Mouse (Mus musculus): ENCODE measurements around the gene Aaed1. TPM values are rescaled to one million over a fixed set of nuclear protein-coding genes. Genes with fewer than 3 reads are reported as not detected.

Aaed1 gene
- polyA plus RNA-seq, 1 experiment from 2014 or later = 41.3 TPM

DNA sequence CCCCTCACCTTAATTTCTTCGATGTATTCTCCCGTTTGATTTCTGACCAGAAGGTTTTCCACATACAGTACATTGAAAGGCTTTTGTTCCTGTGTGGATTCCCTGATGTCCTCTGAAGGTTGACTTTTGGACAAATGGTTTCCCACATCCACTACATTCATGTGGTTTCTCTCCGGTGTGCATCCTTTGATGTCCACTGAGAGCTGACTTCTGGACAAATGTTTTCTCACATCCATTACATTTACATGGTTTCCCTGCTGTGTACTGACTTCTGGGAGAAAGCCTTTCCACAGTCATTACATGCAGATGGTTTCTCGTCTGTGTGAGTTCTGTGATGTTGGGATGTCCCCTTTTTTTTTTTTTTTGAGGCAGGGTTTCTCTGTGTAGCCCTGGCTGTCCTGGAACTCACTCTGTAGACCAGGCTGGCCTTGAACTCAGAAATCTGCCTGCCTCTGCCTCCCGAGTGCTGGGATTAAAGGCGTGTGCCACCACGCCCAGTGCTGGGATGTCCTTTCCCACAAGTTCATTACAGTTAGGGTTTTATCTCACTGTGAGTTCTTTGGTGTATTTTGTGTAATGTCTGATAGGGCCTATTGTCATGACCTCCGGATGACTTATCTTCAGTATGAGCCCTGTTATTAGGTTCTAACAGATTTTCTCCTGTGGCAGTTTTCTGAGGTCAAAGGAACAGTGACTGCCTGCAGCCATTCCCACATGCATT lies 10.2 kb upstream of the Aaed1 start:
- Histone ChIP-seq H3K9ac (no peak overlapping the region), H3K9me3 (no peaks in the 10 kb centered on the region), H3K4me1 (replicated peaks) (no peaks in the 10 kb centered on the region), H3K36me3 (no peaks in the 10 kb centered on the region), H3K4me2 (replicated peaks) (no peak overlapping the region), H3K27ac (no peak overlapping the region), H3K27me3 (replicated peaks) (no peaks in the 10 kb centered on the region), H3K4me3 (replicated peaks) (no peak overlapping the region)
- no peak for ATAC-seq
- WGBS = 84% methylated on average over 8 of the region's 8 CpGs

DNA sequence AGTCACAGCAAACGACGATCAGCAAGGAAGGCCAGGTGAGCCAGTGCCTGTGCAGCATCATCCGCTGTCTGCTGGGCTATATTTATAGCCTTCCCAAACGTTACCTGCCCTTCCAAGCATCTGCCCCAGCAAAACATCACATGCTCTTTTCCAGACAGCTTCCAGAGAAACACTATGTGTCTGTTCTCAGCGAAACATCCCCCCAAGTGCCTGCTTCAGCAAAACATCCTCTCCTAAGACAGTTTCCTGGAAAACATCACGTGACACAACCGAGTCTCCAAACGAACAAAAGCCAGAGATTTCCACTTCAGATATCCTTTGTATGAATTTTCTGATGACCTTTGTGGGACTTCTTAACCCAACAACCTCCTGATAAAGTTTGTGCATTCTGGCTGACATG lies 7.8 kb upstream of the Aaed1 start:
- Histone ChIP-seq H3K9ac (no peak overlapping the region), H3K4me1 (replicated peaks) (no peaks in the 10 kb centered on the region), H3K9me3 (no peaks in the 10 kb centered on the region), H3K27ac (no peak overlapping the region), H3K4me3 (replicated peaks) (no peak overlapping the region), H3K4me2 (replicated peaks) (no peak overlapping the region), H3K36me3 (no peaks in the 10 kb centered on the region), H3K27me3 (replicated peaks) (no peaks in the 10 kb centered on the region)
- no peak for ATAC-seq
- whole genome bisulfite sequencing = 44% methylated on average over 8 of the region's 8 CpGs

DNA sequence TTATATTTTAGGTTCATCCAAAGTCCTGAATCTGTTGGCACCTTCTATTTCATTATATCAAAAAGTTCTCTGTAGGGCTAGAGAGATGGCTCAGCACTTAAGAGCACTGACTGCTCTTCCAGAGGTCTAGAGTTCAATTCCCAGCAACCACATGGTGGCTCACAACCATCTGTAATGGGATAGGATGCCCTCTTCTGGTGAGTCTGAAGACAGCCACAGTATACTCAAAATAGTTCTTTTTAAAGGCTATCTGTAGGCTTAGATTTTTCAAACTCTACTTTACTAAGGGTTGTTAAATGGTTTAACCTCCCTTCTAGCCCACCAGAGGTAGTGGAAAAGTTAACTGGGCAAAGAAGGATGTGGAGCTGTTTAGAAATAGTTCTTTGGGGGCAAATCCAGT lies 7.3 kb upstream of the Aaed1 start:
- Histone ChIP-seq H3K4me2 (replicated peaks) (no peak overlapping the region), H3K36me3 (no peaks in the 10 kb centered on the region), H3K9ac (no peak overlapping the region), H3K27me3 (replicated peaks) (no peaks in the 10 kb centered on the region), H3K27ac (no peak overlapping the region), H3K9me3 (no peaks in the 10 kb centered on the region), H3K4me1 (replicated peaks) (no peaks in the 10 kb centered on the region), H3K4me3 (replicated peaks) (no peak overlapping the region)
- ATAC-seq = no peak

DNA sequence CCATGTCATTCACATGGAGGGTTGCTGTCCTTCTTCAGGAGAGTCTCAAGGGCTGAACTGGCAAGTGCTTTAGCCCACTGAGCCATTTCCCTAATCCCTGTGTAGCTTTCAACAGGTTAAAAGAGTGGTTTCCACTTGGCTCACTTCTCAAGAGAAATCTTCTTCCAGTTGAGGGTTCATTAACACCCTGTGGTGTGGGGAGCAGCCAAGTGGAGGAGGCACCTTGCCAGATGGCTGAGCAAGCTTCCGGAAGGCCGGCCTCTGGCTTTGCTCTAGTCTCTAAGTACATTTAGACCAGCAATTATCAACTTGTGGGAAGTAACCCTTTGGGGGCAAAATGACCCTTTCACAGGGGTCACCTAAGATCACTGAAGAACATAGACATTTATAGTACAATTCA lies 5.8 kb upstream of the Aaed1 start:
- Histone ChIP-seq H3K4me2 (replicated peaks) (no peak overlapping the region), H3K9me3 (no peaks in the 10 kb centered on the region), H3K27ac (no peak overlapping the region), H3K4me1 (replicated peaks) (no peaks in the 10 kb centered on the region), H3K4me3 (replicated peaks) (no peak overlapping the region), H3K27me3 (replicated peaks) (no peaks in the 10 kb centered on the region), H3K9ac (no peak overlapping the region), H3K36me3 (no peaks in the 10 kb centered on the region)
- ATAC-seq = no peak
- WGBS = 85% methylated on average over 2 of the region's 2 CpGs

DNA sequence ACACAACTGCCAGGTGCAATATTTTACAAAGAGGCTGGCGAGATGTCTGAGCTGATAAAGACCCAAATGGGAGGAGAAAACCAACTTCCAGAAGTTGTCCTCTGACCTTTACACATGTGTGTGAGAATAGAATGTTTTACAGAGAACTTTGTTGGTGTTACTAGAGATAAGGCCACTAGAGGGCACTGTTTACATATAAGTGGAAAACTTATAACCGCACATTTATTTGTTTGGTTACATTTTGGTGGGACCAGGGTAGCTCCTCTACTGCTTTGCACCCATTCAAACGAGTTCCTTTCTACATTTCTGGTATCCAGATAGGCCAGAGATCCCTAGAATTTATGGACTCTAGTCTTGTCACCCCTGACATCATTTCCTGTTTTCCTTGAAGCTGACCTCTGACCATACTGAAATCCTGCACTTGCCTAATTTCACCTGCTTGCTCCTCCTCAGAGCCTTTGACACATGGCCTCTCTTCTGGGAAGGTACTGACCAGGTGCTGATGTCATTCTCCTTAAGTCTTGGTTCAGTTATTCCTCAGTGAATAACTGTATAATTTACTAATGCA lies 3.1 kb upstream of the Aaed1 start:
- ATAC-seq = no peak
- Histone ChIP-seq H3K9me3 (no peaks in the 10 kb centered on the region), H3K4me1 (replicated peaks) (peaks cover 7% of the 10 kb centered on the region), H3K4me2 (replicated peaks) (no peak overlapping the region), H3K27ac (no peak overlapping the region), H3K36me3 (no peaks in the 10 kb centered on the region), H3K4me3 (replicated peaks) (no peak overlapping the region), H3K9ac (no peak overlapping the region), H3K27me3 (replicated peaks) (no peaks in the 10 kb centered on the region)
- 0% methylated on average over 3 of the region's 3 CpGs for WGBS

DNA sequence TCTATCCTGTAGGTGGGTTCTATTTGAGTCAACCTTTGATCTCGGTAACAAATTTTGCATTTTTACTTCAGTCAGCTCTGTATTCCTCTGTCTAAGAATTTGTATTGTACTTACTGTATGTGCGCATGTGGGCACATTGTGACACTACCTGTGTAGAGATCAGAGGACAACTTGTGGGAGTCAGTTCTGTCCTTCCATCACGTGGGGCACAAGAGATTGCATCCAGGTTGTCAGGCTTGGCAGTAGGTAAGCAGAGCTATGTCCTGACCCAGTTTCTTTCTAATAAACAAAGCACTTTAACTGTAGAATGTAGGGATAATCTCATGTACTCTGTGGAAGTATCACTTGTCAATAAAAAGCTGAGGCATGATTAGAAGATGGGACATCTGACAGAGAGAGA lies 1.5 kb upstream of the Aaed1 start:
- Histone ChIP-seq H3K9me3 (no peaks in the 10 kb centered on the region), H3K9ac (no peak overlapping the region), H3K27me3 (replicated peaks) (no peaks in the 10 kb centered on the region), H3K27ac (no peak overlapping the region), H3K4me3 (replicated peaks) (no peak overlapping the region), H3K4me2 (replicated peaks) (no peak overlapping the region), H3K36me3 (no peaks in the 10 kb centered on the region), H3K4me1 (replicated peaks) (peaks cover 18% of the 10 kb centered on the region)
- 66% methylated on average over 3 of the region's 3 CpGs for WGBS
- ATAC-seq = no peak

DNA sequence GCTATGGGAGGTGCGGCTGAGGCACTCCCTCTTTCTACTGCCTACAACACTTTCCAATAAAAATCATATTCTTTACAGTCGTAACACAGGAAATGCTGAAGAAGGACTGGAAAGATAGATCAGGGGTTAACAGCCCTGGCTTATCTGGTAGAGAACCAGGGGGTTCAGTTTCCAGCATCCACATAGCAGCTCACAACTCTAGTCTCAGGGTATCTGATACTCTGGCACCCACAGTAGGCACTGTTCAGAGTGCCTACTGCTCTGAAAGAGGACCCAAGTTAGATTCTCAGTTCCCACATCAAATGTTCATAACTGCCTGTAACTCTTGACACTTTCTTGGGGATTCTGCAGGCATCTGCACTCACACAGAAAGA lies 393 bp upstream of the Aaed1 start:
- Histone ChIP-seq H3K4me3 (replicated peaks) (peak overlapping the region; percentile 71), H3K27ac (no peak overlapping the region), H3K4me1 (replicated peaks) (peaks cover 18% of the 10 kb centered on the region), H3K4me2 (replicated peaks) (peak overlapping the region; percentile 62), H3K27me3 (replicated peaks) (no peaks in the 10 kb centered on the region), H3K9ac (no peak overlapping the region), H3K36me3 (no peaks in the 10 kb centered on the region), H3K9me3 (no peaks in the 10 kb centered on the region)
- no peak for ATAC-seq
- 0% methylated on average over 2 of the region's 2 CpGs for WGBS

DNA sequence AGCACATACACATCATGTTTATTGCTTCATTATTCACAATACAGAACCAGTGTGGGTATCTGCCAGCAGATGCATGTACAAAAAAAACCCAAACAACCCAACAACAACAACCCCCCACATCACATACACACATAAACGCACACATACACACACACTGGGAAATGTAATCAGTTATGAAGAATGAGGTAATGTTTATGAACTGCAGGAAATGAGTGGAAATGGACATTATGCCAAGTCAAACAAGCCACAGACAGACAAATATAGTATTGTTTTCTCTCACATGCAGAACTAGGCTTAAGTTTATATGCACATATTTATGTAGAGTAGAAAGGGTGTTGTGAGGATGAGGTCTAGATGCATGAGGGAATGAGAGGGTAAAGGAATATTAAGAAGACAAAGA lies 1.2 kb downstream of the Aaed1 start:
- peaks cover 7% of the 10 kb centered on the region for H3K36me3 ChIP-seq
- peaks cover 18% of the 10 kb centered on the region for H3K4me1 ChIP-seq (replicated peaks)
- H3K27ac ChIP-seq = peak overlapping the region; percentile 32; the same call in 1 of the 2 replicates
- H3K9me3 ChIP-seq = no peaks in the 10 kb centered on the region
- peak overlapping the region; percentile 62 for H3K4me2 ChIP-seq (replicated peaks)
- 35% methylated on average over 1 of the region's 1 CpGs for WGBS
- peak overlapping the region; percentile 71 for H3K4me3 ChIP-seq (replicated peaks)
- ATAC-seq = no peak
- no peak overlapping the region for H3K9ac ChIP-seq
- H3K27me3 ChIP-seq (replicated peaks) = no peaks in the 10 kb centered on the region

DNA sequence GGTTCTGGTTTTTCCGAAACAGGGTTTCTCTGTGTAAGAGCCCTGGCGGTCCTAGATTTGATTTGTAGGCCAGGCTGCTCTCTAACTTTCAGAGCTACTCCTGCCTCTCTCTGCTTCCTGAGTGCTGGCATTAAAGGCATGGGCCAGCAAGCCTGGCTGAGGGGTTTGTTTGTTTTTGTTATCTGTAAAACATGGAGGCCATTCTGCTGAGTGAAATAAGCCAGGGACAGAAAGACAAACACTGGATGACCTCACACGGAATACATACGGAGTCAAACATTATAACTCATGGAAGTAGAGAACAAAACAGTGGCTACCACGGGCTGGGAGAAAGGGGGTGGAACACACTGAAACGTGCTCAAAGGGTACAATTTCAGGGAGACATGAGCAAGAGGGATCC lies 1.9 kb downstream of the Aaed1 start:
- Histone ChIP-seq H3K36me3 (peaks cover 7% of the 10 kb centered on the region), H3K9me3 (no peaks in the 10 kb centered on the region), H3K27me3 (replicated peaks) (no peaks in the 10 kb centered on the region), H3K9ac (no peak overlapping the region), H3K27ac (0 out of 2 replicates have a peak overlapping the region, but pooled peaks have one; percentile 4), H3K4me3 (replicated peaks) (no peak overlapping the region), H3K4me1 (replicated peaks) (peaks cover 18% of the 10 kb centered on the region), H3K4me2 (replicated peaks) (peak overlapping the region; percentile 7; the same call in 1 of the 2 replicates)
- WGBS = 24% methylated on average over 6 of the region's 6 CpGs
- no peak for ATAC-seq

DNA sequence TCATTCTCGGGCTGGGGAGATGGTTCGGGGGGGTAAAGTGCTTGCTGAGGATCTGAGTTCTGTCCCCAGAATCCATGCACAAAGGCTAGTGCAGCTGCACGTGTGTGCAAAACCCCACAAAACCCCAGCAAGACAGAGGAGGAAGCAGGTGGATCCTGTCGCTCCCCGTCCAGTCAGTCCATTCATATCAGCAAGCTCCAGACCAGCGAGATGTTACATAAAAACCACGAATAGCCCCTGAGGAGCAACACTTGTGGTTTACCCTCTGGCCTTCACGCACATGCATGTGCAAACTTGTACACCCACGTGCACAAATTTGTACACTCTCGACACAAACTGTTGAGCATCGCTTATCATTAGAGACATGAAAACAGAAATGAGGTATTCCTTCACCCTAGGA lies 2.7 kb downstream of the Aaed1 start:
- peaks cover 7% of the 10 kb centered on the region for H3K36me3 ChIP-seq
- no peak overlapping the region for H3K27ac ChIP-seq
- no peak overlapping the region for H3K4me3 ChIP-seq (replicated peaks)
- no peak for ATAC-seq
- WGBS = 52% methylated on average over 11 of the region's 11 CpGs
- H3K9me3 ChIP-seq = no peaks in the 10 kb centered on the region
- H3K4me1 ChIP-seq (replicated peaks) = peaks cover 18% of the 10 kb centered on the region
- no peaks in the 10 kb centered on the region for H3K27me3 ChIP-seq (replicated peaks)
- no peak overlapping the region for H3K4me2 ChIP-seq (replicated peaks)
- no peak overlapping the region for H3K9ac ChIP-seq

DNA sequence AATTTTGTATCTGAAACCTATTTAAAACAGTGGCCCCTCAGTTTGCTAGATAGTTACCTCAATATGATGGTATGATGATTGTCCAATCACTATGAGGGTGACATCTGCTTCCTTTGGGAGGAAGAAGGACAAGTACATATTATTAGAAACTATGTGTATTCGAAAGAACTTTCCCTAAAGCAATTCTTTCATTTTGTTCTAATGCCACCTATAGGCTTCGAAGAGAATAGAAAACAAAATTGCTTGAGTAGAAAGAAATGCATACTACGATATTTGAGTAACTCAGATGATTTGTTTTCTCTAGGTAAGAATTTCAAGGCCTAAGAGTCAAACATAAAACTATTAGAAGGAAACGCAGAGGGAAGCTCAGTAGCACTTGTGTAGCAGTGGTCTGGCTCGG lies 3.5 kb downstream of the Aaed1 start:
- H3K4me1 ChIP-seq (replicated peaks) = peaks cover 18% of the 10 kb centered on the region
- 45% methylated on average over 5 of the region's 5 CpGs for WGBS
- no peak overlapping the region for H3K27ac ChIP-seq
- no peaks in the 10 kb centered on the region for H3K27me3 ChIP-seq (replicated peaks)
- H3K9me3 ChIP-seq = no peaks in the 10 kb centered on the region
- H3K36me3 ChIP-seq = peaks cover 7% of the 10 kb centered on the region
- no peak for ATAC-seq
- H3K4me3 ChIP-seq (replicated peaks) = no peak overlapping the region
- no peak overlapping the region for H3K4me2 ChIP-seq (replicated peaks)
- no peak overlapping the region for H3K9ac ChIP-seq

DNA sequence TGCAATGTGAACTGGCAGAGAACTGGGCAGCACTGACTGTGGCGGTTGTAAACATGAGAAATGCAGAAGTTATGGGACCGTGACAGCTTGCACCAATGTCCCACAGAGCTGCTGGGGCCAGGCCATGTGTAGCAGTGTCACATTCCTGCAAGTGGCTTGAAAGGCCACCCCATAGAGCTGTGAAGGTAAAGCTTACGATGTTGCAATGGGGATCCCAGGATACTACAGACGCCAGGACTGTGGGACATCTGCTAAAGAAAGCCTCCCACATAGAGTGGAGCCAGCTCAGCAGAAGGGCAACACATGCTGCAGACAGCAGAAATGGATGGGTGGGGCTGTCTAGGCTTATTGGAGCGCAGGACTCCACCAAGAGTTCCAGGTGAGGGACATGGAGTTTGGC lies 5.0 kb downstream of the Aaed1 start:
- peaks cover 18% of the 10 kb centered on the region for H3K4me1 ChIP-seq (replicated peaks)
- 90% methylated on average over 5 of the region's 5 CpGs for WGBS
- no peak overlapping the region for H3K4me3 ChIP-seq (replicated peaks)
- H3K9ac ChIP-seq = no peak overlapping the region
- H3K4me2 ChIP-seq (replicated peaks) = no peak overlapping the region
- no peak overlapping the region for H3K27ac ChIP-seq
- no peaks in the 10 kb centered on the region for H3K27me3 ChIP-seq (replicated peaks)
- peaks cover 7% of the 10 kb centered on the region for H3K36me3 ChIP-seq
- no peaks in the 10 kb centered on the region for H3K9me3 ChIP-seq
- no peak for ATAC-seq

DNA sequence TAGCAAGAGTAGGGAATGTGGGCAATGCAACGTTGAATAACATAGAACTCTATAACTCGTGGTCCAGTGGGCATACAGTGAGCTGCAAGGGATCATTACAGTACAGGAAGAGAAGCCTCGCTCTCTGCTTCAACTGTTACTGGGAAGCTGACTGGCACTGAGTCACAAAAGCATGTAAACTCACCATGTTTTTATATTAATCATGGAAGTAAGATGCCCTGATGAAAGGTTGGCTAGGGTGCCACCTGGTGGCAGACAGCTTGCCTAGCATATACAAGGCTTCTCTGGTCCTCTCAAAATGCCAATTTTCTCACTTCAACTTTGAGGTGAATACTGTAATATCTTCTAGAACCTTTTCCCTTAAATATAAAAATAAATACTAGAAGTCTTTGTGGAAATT lies 6.4 kb downstream of the Aaed1 start:
- no peak for ATAC-seq
- Histone ChIP-seq H3K27ac (no peak overlapping the region), H3K27me3 (replicated peaks) (no peaks in the 10 kb centered on the region), H3K4me1 (replicated peaks) (peaks cover 16% of the 10 kb centered on the region), H3K9me3 (no peaks in the 10 kb centered on the region), H3K4me2 (replicated peaks) (no peak overlapping the region), H3K36me3 (peaks cover 7% of the 10 kb centered on the region), H3K9ac (no peak overlapping the region), H3K4me3 (replicated peaks) (no peak overlapping the region)
- 76% methylated on average over 3 of the region's 3 CpGs for WGBS
